Mouse (Mus musculus): Measurements from ENCODE around the gene Pan3.

Gene Pan3

GRCm38 (mm10) chr5:147430936-147431839 is 1.2 kb downstream of the Pan3 start:
- no peak for DNase-seq (ENCODE audit: low spot score)

DNA sequence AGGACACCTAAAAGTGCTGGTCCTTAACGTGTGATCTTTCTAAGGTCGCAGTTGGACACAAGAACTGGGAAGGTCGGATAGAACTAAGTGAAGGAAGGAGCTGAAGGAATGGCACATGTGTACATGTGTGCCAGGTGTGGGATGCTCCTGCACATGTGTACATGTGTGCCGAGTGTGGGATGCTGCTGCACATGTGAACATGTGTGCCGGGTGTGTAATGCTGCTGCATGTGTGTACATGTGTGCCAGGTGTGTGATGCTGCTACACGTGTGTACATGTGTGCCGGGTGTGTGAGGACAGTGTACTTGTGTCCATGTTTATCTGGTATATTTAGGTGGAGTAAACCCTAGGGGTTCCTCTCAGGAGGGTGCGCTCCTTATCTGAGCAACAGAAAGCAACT is 3.0 kb downstream of the Pan3 start:
- DNase-seq (ENCODE audit: low spot score): no peak

DNA sequence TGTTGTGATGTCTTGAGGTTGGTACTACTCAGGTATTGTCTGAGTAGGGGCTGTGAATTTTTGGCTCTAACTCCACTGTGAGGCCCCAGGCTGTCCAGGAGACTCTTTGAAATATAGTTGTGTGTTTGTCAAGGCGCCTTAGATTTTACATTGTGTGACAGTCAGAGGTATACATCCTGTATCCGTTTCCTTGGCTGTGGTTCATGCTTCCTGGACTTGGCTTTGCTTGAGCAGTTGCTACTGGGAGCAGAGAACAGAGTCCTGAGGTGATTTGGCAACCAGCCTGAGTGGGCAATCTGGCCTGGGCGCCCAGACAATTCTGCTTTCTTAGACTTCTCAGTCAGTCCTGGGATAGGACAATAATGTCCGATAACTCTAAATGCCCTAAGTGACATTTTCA is 5.3 kb downstream of the Pan3 start:
- DNase-seq (ENCODE audit: low spot score): no peak

DNA sequence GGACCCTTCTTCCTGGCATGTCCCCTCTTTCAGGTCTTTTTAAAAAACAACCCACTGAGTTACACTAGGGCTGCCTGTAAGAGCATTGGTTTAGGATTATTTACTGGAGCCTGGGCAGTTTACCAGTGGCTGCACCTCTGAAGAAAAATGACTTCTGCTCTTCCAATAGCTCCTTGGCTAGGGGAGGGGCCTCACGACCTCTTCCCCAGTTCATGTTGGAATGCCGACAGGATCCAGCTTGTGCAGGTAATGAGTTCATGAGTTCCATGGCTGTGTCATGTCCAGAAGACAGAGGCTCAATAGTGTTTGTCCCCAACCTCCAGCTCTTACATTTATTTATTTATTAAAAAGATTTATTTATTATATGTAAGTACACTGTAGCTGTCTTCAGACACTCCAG is 5.8 kb downstream of the Pan3 start:
- no peak for DNase-seq (ENCODE audit: low spot score)

DNA sequence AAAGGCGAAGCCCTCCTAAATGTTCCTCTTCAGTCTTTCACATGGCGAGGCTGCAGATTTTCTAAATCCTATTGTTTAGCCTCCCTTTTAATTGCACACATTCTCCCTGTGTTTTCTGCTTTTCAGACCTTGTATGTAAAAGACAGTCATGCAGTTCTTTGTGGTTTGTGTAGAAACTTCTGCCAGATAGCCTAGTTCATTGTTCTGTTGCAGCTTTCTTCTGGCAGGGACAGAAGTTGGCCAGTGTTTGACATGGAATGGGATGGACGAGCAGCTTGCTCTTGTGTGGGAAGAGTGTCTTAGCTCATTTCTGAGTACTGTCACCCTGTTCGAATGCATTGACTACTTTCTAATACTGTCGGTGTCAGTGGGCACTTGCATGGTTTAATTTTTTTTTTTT is 6.5 kb downstream of the Pan3 start:
- no peak for DNase-seq (ENCODE audit: low spot score)

DNA sequence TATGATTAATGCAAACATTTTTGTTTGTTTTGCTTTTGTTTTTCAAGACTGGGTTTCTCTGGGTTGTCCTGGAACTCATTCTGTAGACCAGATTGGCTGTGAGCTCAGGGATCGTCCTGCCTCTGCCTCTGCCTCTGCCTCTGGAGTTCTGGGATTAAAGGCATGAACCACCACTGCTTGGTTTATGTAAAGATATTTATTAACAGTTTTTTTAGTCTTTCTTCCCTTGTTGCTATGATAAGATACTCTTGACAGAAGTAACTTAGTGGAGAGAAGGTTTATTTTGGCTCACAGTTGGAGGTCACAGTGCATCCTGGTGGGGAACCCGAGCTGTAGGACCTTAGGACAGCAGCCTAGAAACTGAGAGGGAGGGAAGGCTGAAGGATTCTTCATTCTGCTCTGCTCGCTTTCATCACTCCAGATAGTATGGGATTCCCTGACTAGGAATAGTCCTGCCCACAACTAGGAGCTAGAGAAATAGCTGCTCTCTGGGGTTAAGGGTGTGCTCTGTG is 11.1 kb downstream of the Pan3 start:
- no peak for DNase-seq (ENCODE audit: low spot score)

DNA sequence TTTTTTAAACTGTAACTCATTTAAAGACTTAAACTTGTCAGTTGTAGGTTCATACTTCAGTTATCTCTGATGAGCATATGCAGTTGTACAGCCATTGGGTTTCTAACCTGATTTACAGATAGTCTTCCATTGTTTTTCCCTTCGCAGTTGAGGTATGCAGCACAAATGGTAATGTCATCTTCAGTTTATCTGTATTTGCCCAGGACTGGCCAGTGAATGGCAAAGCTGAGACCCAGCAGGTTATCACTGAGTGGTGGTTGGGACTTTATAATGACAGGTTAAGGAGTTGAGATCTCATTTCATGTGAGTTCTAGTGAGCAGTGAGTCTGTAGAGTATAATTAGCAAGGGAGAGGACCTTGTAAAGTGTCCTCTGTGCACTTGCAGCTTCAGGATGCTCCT is 12.0 kb downstream of the Pan3 start:
- no peak for DNase-seq (ENCODE audit: low spot score)

- DNase-seq (ENCODE audit: low spot score): no peak
These were observed 12.8 kb downstream of the Pan3 start for GRCm38 (mm10) chr5:147442741-147443140.

GRCm38 (mm10) chr5:147444298-147444697 is 14.3 kb downstream of the Pan3 start:
- DNase-seq (ENCODE audit: low spot score): no peak

GRCm38 (mm10) chr5:147444757-147445156 is 14.8 kb downstream of the Pan3 start:
- DNase-seq (ENCODE audit: low spot score): no peak

GRCm38 (mm10) chr5:147445252-147445651 is 15.3 kb downstream of the Pan3 start:
- DNase-seq (ENCODE audit: low spot score): no peak

DNA sequence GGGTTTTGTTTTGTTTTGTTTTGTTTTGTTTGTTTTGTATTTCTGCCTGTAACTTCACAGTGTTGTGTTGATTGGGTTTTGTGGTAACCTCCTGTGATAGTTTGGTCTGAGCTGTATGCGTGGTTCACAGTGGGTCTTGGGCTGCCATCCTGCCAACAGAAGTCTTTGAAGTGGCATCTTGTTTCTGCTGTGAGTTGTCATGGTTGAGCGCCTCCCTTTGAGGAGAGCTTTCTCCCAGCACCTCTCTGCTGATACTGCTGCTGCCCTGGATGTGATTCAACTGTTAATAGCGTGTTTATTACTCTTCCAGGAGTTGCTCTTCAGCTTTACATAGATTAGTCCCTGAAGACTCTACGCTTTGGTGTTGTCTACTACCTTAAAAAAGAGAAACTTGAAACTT is 18.6 kb downstream of the Pan3 start:
- DNase-seq (ENCODE audit: low spot score): no peak

- DNase-seq (ENCODE audit: low spot score): no peak
These were observed 19.0 kb downstream of the Pan3 start for GRCm38 (mm10) chr5:147448933-147449332.

DNA sequence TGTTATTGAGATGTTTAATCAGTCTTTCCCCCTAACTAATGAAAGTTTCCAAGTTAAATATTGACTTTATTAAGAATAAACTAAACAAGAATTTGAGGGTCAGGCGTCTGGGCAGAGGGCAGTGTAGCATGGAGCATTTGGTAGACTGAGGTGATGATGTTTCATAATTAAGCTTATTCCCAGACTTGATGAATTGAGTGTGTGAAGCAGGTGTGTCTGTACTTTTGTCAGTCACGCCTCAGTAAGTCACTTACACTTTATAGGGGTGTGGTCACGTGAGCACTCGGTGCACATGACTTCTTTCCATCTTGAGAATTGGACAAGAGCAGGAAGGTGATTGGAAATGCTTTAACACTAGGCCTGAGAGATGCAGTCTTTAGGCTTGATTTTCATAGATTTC is 26.5 kb downstream of the Pan3 start:
- no peak for DNase-seq (ENCODE audit: low spot score)

DNA sequence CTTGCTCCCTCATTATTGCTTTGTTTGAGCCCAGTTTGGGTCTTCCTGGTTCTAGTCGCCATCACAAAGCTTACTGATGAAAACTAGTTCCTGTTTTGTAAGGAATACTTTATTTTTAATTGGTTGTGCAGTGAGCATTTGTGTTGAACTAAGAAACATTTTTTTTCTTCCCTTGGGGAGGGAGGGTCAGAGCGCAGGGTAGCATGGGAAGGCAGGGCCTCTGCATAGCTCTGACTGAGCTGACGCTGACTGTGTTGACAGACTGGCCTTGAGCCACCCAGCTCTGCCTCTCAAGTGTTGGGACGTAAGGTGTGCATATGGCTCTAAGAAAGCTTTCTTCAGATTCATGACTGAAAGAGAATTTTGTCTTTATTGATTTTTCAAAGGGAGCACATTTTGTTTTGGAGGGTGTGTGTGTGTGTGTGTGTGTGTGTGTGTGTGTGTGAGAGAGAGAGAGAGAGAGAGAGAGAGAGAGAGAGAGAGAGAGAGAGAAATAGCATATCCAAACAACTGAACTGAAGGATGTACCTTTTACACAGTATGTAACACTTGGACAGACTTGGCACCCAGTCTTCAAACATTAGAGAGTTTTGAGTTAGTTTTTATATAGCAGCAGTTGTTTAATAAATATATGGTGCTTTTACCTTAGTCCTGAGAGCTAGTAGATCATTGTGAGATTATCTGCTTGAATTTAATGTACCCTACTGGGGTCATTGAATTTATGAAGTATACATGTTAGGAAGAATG is 30.0 kb downstream of the Pan3 start:
- DNase-seq (ENCODE audit: low spot score): no peak

DNA sequence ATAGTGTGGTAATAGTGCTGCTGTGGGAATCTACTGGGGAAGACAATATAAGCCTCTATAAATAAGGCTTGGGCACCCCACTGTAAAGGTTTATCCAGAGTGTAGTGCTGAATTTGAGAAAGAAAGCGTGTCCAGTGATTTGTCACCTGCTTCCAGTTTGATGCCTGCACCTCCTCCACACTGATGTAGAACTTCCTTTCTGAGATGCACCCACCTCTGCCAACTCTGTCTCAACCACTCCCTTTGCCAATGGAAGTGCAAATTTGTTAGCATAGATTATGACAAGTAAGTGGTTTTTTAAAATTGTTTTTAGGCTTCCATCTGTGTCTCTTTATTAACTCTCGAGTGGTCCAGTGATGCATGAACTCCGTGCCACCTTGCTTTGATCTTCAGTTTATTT is 33.3 kb downstream of the Pan3 start:
- no peak for DNase-seq (ENCODE audit: low spot score)

GRCm38 (mm10) chr5:147466361-147466760 is 36.4 kb downstream of the Pan3 start:
- DNase-seq (ENCODE audit: low spot score): no peak

DNA sequence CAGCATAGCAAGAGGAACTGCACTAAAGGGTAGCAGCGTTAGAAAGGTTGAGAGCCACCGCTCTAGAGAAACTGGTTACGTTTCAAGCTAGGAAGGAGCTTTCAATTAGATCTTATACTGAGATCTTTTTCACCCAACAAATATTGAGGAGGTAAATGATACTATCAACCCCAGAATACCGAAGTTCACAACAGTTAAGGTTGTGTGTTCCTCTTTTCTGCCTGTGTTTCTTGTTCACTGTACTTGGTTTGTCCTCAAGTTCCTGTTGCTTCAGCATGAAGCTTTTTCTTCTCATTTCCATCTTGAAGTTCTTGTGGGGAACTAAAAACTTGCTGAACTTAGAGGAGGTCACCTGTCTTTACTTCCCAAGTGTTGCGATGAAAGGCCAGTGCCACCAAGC is 41.2 kb downstream of the Pan3 start:
- no peak for DNase-seq (ENCODE audit: low spot score)

- no peak for DNase-seq (ENCODE audit: low spot score)
These were observed 43.1 kb downstream of the Pan3 start for GRCm38 (mm10) chr5:147473071-147473470.

DNA sequence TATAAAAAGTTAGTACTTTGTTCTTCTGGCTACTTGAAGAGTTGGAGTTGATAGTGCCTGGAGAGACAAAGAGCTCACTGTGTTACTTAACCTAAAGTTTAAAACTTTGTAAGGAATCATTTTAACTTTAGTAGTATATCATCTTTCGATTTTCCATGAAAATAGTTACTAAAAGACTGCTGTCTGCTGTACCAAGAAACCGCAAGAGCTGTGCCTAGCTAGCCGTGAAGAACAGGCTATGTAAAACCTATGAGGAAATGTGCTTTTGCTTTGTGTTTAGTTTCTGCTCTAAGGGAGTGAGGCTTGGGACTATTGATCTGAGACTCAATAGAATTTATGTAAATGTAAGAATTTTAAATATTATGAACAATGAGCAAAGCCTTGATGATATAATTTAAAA is 43.9 kb downstream of the Pan3 start:
- DNase-seq (ENCODE audit: low spot score): no peak

DNA sequence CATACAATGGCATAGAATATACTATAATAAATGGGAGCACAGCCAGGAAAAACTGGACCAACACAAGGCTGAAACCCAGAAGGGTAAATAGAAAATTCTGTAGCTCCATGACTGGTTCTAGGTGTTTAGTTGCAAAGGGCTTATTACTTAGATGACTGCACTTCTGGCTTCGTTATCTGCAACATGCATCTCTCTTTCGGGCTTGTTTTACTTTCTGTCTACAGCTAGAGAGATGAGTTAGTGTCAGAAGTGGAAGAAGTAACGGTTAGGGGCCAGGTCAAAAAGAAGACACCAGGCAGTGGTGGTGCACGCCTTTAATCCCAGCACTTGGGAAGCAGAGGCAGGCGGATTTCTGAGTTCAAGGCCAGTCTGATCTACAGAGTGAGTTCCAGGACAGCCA is 46.1 kb downstream of the Pan3 start:
- no peak for DNase-seq (ENCODE audit: low spot score)

DNA sequence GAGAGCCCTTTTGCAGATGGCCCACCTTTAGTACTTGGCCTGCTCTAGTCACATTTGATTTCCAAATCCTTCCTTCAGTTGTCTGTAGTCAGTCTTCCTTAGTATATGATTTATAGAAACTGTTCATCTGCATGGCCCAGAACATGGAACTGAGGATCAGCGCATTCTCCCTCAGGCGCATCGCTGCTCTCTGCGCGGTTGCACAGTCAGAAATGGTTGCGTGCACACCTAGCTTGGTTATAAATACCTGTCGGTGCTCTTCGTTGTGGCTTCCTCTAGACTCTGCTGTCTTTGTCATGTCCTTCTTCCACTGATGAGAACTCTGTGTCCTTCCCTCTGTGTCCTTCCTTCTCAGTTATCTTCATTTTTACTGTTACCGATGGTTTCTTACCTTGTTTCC is 47.1 kb downstream of the Pan3 start:
- no peak for DNase-seq (ENCODE audit: low spot score)

DNA sequence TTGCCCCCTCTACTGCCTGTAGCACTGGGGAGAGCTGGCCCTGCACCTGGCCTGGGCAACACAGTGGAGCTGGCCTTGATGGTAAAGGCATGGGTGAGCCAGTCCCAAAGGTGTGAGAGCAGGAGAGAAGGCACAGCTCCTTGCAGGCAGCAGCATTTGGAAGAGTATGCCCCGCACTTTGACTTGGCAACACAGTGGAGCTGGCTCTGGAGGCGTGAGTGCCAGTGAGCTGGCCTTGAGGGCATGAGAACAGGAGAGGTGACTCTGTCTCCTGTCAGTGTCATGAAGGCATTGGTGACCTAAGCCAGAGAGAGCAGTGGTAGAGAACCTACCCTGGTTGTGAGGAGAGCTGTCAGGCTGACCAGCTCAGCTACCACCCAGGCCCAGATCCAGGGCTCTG is 49.4 kb downstream of the Pan3 start:
- no peak for DNase-seq (ENCODE audit: low spot score)
